Mouse (Mus musculus) small intestine, adult 2 months (tissue): ENCODE results near the gene Eif2b4. TPM values are rescaled to one million over a fixed set of nuclear protein-coding genes. Genes with fewer than 3 reads are reported as not detected.

Experiments
- H3K27ac ChIP-seq: fragments of 200-500 bp; 2 replicates; pipeline ENCODE4 v1.5.1; 2012; ENCODE audit warnings: low read depth, low read length, control low read depth, inconsistent platforms; ENCODE audit not compliant: insufficient read depth
- H3K27me3 ChIP-seq: fragments of 200-500 bp; 2 replicates; pipeline ENCODE4 v1.6.1; 2012; ENCODE audit warnings: mild to moderate bottlenecking, moderate library complexity, low read length, inconsistent platforms; ENCODE audit not compliant: control insufficient read depth, insufficient read depth
- H3K36me3 ChIP-seq: fragments of 200-500 bp; 2 replicates; pipeline ENCODE4 v1.6.1; 2012; ENCODE audit warnings: mild to moderate bottlenecking, low read length, control low read depth, inconsistent platforms; ENCODE audit not compliant: control insufficient read depth, insufficient read depth
- H3K4me1 ChIP-seq: fragments of 200-500 bp; 2 replicates; pipeline ENCODE4 v1.6.1; 2012; ENCODE audit warnings: low read length, inconsistent platforms, mixed read lengths; ENCODE audit not compliant: control insufficient read depth, insufficient read depth, insufficient read length
- H3K4me3 ChIP-seq: fragments of 200-500 bp; 2 replicates; pipeline ENCODE4 v1.5.1; 2012; ENCODE audit warnings: low read depth, mild to moderate bottlenecking, control low read depth, inconsistent platforms, low read length, moderate library complexity
- CTCF ChIP-seq: fragments of 200-500 bp; IDR thresholded peaks from 2 replicates; pipeline ENCODE4 v1.5.1; 2012; ENCODE audit warnings: low read depth, mild to moderate bottlenecking, control low read depth, inconsistent platforms, low read length, moderate library complexity, mixed read lengths; ENCODE audit not compliant: insufficient replicate concordance, insufficient read length; ENCODE audit errors: extremely low read depth
- POLR2A ChIP-seq: fragments of 200-500 bp; IDR thresholded peaks from 2 replicates; pipeline ENCODE4 v1.6.1; 2012; ENCODE audit warnings: low read depth, mild to moderate bottlenecking, control low read depth, inconsistent platforms, low read length, moderate library complexity
- WGBS: fragments of 180-500 bp; shearing (Covaris S2); methylation state at CpG from one replicate; pipeline ENCODE4 v1.1.7; 2018; 5-methylcytosine and 5-hydroxymethylcytosine counted together
- polyA plus RNA-seq: library from polyadenylated mRNA; depleted of rRNA; stranded (reverse); fragments of >200 nt; gene quantifications from 2 replicates; pipeline ENCODE4 v1.2.3, GENCODE M21; 2012

The Eif2b4 gene
- polyA plus RNA-seq, 1 experiment, result 43.2 TPM

DNA sequence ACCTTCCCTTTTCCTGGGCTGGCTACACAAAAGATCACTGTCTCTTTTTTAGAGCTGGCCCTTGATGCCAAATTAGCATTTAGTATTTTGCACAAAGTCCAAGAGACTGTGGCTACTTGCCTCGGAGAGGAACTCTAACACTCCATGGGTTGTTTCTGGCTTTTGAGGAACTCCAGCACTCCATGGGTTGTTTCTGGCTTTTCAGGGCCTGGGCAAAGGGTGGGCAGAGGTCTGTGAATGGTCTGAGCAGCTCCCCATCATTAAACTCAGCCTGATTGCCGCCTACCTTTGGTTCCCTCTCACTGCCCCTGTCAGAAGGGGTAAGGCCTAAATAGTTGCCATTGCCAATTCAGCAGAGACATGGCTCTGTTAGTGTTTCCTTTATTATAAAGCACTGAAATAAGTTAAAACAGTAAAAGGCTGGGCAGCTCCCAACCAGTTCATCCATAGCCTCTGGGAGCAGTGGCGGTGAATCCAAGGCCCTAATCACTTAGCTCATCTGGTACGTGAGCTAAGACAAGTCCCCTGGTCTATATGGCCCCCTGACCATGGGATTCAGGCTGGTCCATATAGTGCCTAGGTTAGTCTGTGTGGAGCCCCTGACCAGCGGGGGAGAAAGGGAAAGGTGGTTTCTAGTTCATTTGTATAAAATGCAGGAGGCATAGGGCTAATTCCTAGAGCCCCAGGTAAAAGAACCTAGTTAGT lies 5.5 kb upstream of the Eif2b4 start:
- H3K27me3 ChIP-seq, result no peaks in the 10 kb centered on the region
- WGBS, result 84% methylated on average over 5 of the region's 5 CpGs
- no peak overlapping the region for H3K27ac ChIP-seq
- peaks cover 8% of the 10 kb centered on the region for H3K4me1 ChIP-seq
- TF ChIP-seq POLR2A, result no peak
- TF ChIP-seq CTCF, result no peak
- H3K4me3 ChIP-seq, result no peak overlapping the region
- H3K36me3 ChIP-seq, result peaks cover 65% of the 10 kb centered on the region

GRCm38 (mm10) chr5:31198170-31198569 lies 4.9 kb upstream of the Eif2b4 start:
- Histone ChIP-seq H3K4me1 (peaks cover 8% of the 10 kb centered on the region), H3K27ac (no peak overlapping the region), H3K27me3 (no peaks in the 10 kb centered on the region), H3K4me3 (no peak overlapping the region), H3K36me3 (peaks cover 63% of the 10 kb centered on the region)
- 81% methylated on average over 9 of the region's 9 CpGs for WGBS
- TF ChIP-seq POLR2A (no peak), CTCF (no peak)

- H3K4me3 ChIP-seq, result no peak overlapping the region
- 94% methylated on average over 12 of the region's 12 CpGs for WGBS
- peaks cover 58% of the 10 kb centered on the region for H3K36me3 ChIP-seq
- H3K27me3 ChIP-seq, result no peaks in the 10 kb centered on the region
- TF ChIP-seq CTCF (no peak), POLR2A (no peak)
- peaks cover 3% of the 10 kb centered on the region for H3K4me1 ChIP-seq
- H3K27ac ChIP-seq, result no peak overlapping the region
These were observed 3.8 kb upstream of the Eif2b4 start for GRCm38 (mm10) chr5:31197072-31197471.

DNA sequence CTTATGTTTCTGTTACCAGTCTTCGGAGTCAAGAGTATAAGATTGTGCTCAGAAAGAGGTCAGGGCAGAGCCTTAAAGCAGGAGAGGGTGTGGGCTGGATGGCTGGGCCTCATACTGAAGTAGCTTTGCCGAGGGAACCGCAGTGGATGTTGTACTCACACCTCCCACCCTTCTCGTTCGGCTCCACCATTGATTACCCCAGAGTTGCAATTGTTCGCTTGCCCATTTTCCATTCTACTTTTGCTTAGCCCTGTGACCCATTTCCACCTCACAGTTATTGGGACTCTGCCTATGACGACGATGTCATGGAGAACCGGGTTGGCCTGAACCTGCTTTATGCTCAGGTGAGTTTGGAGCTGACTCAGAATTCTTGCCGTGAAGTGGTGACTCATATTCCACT lies 3.0 kb upstream of the Eif2b4 start:
- Histone ChIP-seq H3K4me3 (no peak overlapping the region), H3K36me3 (peaks cover 59% of the 10 kb centered on the region)

GRCm38 (mm10) chr5:31195671-31196070 lies 2.4 kb upstream of the Eif2b4 start:
- peaks cover 8% of the 10 kb centered on the region for H3K4me1 ChIP-seq
- TF ChIP-seq CTCF (no peak), POLR2A (no peak)
- 87% methylated on average over 4 of the region's 4 CpGs for WGBS
- H3K4me3 ChIP-seq, result no peak overlapping the region
- no peaks in the 10 kb centered on the region for H3K27me3 ChIP-seq
- H3K36me3 ChIP-seq, result peaks cover 63% of the 10 kb centered on the region
- no peak overlapping the region for H3K27ac ChIP-seq

More for the DNA sequence above, 3.0 kb upstream of the Eif2b4 start:
- WGBS, result 90% methylated on average over 10 of the region's 10 CpGs
- no peak for TF ChIP-seq CTCF
- no peak for TF ChIP-seq POLR2A
- H3K4me1 ChIP-seq, result peaks cover 8% of the 10 kb centered on the region
- no peak overlapping the region for H3K27ac ChIP-seq
- H3K27me3 ChIP-seq, result no peaks in the 10 kb centered on the region

DNA sequence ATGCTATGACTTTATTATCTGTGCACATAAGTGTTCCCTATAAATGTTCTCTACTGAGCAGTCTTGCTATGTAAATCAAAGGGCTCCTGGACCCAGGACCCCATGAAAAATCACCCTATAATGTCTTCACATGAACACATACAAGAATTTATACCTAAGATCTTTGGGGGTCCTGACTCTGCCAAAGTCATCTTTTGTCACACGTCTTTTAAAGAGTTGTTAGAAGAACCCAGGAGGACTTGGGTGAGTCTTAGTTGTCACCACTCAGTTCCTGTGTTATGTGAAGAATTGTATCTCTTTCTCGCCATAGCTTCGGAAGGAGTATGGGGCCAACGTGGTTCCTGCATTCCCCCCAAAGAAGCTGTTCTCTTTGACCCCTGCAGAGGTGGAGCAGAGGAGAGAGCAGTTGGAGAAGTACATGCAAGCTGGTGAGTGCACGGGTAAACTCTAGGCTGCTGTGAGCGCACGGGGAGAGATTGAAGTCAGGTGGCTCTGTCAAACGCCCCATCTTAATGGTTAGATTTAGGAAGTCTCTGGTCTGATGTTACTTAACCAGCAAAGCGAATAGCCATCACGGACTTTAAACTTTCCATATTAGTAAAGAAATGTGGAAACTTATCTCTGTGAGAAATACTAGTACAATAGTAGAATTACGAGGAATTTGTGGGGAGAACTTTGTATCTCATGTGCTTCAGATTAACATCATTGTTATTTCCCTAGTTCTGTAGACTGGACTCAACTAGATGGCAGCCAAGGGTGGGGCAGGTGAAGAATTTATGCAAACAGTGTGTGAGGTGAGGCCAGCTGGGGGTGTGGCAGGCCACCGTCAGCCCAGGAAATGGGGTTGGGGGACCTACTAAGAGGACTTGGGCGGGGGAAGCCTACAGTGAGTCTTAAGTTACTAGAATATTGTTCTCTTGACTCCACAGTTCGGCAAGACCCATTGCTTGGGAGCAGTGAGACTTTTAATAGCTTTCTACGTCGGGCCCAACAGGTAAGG lies 1.6 kb upstream of the Eif2b4 start:
- Histone ChIP-seq H3K27ac (no peak overlapping the region), H3K4me3 (no peak overlapping the region), H3K4me1 (peaks cover 6% of the 10 kb centered on the region), H3K27me3 (no peaks in the 10 kb centered on the region), H3K36me3 (peaks cover 62% of the 10 kb centered on the region)
- WGBS, result 85% methylated on average over 16 of the region's 16 CpGs
- no peak for TF ChIP-seq CTCF
- no peak for TF ChIP-seq POLR2A

GRCm38 (mm10) chr5:31193631-31194281 lies 526 bp upstream of the Eif2b4 start:
- no peak for TF ChIP-seq POLR2A
- TF ChIP-seq CTCF, result no peak
- Histone ChIP-seq H3K27ac (peak overlapping the region; percentile 77), H3K27me3 (no peaks in the 10 kb centered on the region), H3K4me3 (peak overlapping the region; percentile 91), H3K36me3 (peaks cover 58% of the 10 kb centered on the region), H3K4me1 (peaks cover 6% of the 10 kb centered on the region; the same call in 1 of the 2 replicates)
- 6% methylated on average over 25 of the region's 25 CpGs for WGBS
